Mouse (Mus musculus) frontal cortex, adult 2 months (tissue): ENCODE data around the gene Samd5. TPM values are rescaled to one million over a fixed set of nuclear protein-coding genes. Genes with fewer than 3 reads are reported as not detected.

Experiments used
- DNase-seq, 2 experiments: peaks; one replicate each; pipeline ENCODE4 v3.0.0; 2022; ENCODE audit warnings: low spot score in 1 of 2; ENCODE audit errors: extremely low spot score in 1 of 2
- polyA plus RNA-seq: library from polyadenylated mRNA; depleted of rRNA; stranded (reverse); fragments of >200 nt; gene quantifications from 2 replicates; pipeline ENCODE4 v1.2.3, GENCODE M21; 2012; rRNA removed

The Samd5 gene
- polyA plus RNA-seq, 1 experiment: 4.8 TPM

DNA sequence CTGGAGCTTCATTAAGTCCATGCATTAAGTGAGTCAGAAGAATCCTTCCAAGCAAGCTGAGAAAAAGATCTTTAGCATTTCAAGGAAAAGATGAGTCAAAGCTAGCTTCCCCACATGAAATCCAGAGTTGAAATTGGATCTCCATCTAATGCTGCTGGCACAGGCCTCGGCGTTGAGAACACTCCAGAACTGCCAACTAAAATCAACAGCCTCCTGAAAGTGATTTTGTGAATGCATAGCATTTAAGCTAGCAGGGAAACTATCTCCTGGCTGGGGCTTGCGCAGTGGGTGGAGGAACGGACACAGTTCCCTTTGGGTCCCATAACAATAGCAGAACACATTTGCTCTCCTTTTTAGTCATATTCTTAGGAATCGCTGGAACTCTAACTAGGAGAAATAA lies 88.7 kb downstream of the Samd5 start:
- DNase-seq: peak; percentile 67 to 77

DNA sequence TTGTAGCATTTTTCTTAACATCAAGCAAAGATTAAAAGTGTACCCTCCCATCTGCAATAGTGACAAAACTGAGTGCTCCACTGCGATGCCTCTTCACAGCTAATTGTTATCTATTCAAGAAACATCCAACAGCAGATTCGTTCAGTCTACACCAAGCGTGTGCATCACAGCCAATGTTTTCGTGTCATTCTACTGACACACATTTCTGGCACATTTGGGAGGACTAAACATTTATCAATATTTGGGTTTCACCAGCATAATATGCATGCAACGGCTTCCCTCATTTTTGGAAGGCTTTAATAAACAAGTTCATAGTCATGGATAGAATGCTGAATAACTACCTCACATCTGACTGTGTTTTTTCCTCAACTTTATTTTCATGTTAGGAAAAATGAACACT lies 95.6 kb downstream of the Samd5 start:
- DNase-seq: no peak

DNA sequence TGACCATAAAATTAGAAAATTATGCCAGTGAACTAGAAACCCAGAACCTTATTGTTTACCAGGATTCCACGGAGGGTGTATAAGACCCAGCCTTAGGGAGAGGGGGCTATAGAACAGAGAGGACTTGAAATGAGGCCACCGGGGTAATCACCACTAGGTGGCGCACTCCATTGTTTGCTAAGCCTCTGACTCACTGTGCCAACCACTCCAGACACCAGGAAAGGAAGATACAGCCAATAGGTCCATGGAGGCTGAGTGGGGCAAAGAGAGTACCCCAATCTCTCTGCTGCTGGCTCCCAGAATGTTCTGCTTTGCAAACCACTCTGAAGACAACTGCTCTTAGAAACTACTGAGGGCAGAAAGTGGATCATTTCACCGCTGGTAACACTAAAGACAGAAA lies 99.4 kb downstream of the Samd5 start:
- peak in 1 of 2 experiments; percentile 72 for DNase-seq

DNA sequence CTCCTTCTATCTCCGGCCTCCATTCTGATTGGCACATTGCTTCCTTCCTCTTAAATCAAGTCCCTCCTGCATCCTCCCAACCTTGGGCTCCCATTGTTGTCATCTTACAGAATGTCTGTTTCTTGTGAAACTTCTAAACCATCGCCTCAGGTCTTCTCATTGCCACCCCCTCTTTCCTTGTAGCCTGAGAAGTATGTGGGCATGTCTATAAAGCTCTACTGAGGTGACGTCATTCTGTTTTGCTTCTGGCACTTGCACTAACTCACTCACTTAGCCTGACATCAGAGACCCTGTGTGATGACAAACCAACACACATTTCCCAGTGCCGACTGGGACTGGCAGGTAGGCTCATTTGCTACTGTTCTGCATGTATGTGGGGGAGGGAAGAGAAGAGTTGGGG lies 100.9 kb downstream of the Samd5 start:
- peak in 1 of 2 experiments; percentile 26 for DNase-seq

Other genes starting within 250 kb of the Samd5 start
- gene Stxbp5, start 225.9 kb upstream of the Samd5 start, polyA plus RNA-seq: 38.1 and 43.0 TPM in 2 replicates